ENCODE assay signal across 12 mouse cellular contexts in genomic region chr5:118838421-118838820, GRCm38 (mm10).
"Had no signal": no experiment of that assay in that cellular context is flagged by ENCODE, and none has a peak within 500 bp of the region (broad histone marks: within the 10 kb centered on the region; RNA-seq: fewer than 3 reads in every experiment).

No protein-coding gene starts in this region.

- H3K27me3 ChIP-seq: liver, embryonic 12.5 days; midbrain, embryonic 12.5 days had no signal

- H3K36me3 ChIP-seq: kidney, embryonic 15.5 days; limb, embryonic 15.5 days; liver, embryonic 12.5 days; midbrain, embryonic 12.5 days had no signal

- ATAC-seq: liver, embryonic 12.5 days; midbrain, embryonic 16.5 days had no signal

- H3K4me1 ChIP-seq: liver, embryonic 12.5 days; midbrain, embryonic 12.5 days had no signal

- H3K4me3 ChIP-seq: kidney, embryonic 15.5 days; left cerebral cortex, adult 2 months; limb, embryonic 15.5 days; liver, embryonic 12.5 days; midbrain, embryonic 12.5 days had no signal

- H3K27ac ChIP-seq: kidney, embryonic 15.5 days; left cerebral cortex, adult 2 months; limb, embryonic 15.5 days; liver, embryonic 12.5 days; midbrain, embryonic 12.5 days had no signal

- H3K4me2 ChIP-seq: kidney, embryonic 15.5 days; limb, embryonic 15.5 days; liver, embryonic 12.5 days; lung, embryonic 14.5 days; midbrain, embryonic 12.5 days had no signal

- H3K9ac ChIP-seq: kidney, embryonic 15.5 days; limb, embryonic 15.5 days; liver, embryonic 12.5 days; lung, embryonic 14.5 days; midbrain, embryonic 12.5 days had no signal

- DNase-seq: kidney, adult 2 months; kidney, postnatal 14 days; lung, embryonic 14.5 days; lung, postnatal 14 days; right cerebral cortex, adult 18-20 months; thymus, postnatal 14 days had no signal

- H3K9me3 ChIP-seq: kidney, embryonic 15.5 days; limb, embryonic 15.5 days; liver, embryonic 12.5 days; midbrain, embryonic 12.5 days had no signal
